Mouse (Mus musculus): ENCODE measurements around the gene Fgfr2.

Fgfr2 gene

GRCm38 (mm10) chr7:130246483-130246882 is 2876.7 kb downstream of the Fgfr2 start:
- no peak for DNase-seq (ENCODE audit: low read depth in 1 of 2, low spot score in 2 of 2)

GRCm38 (mm10) chr7:130244545-130244944 is 2878.6 kb downstream of the Fgfr2 start:
- no peak for DNase-seq (ENCODE audit: low read depth in 1 of 2, low spot score in 2 of 2)

GRCm38 (mm10) chr7:130243811-130244210 is 2879.3 kb downstream of the Fgfr2 start:
- no peak for DNase-seq (ENCODE audit: low read depth in 1 of 2, low spot score in 2 of 2)

GRCm38 (mm10) chr7:130240191-130240590 is 2883.0 kb downstream of the Fgfr2 start:
- no peak for DNase-seq (ENCODE audit: low read depth in 1 of 2, low spot score in 2 of 2)

- DNase-seq (ENCODE audit: low read depth in 1 of 2, low spot score in 2 of 2), result no peak
Measured at GRCm38 (mm10) chr7:130237244-130237643, 2885.9 kb downstream of the Fgfr2 start.

GRCm38 (mm10) chr7:130233777-130234176 is 2889.4 kb downstream of the Fgfr2 start:
- DNase-seq (ENCODE audit: low read depth in 1 of 2, low spot score in 2 of 2), result no peak

- DNase-seq (ENCODE audit: low read depth in 1 of 2, low spot score in 2 of 2), result no peak
Measured at GRCm38 (mm10) chr7:130230034-130230433, 2893.1 kb downstream of the Fgfr2 start.

- DNase-seq (ENCODE audit: low read depth in 1 of 2, low spot score in 2 of 2), result no peak
Measured at GRCm38 (mm10) chr7:130225227-130225626, 2897.9 kb downstream of the Fgfr2 start.

GRCm38 (mm10) chr7:130222633-130223354 is 2900.4 kb downstream of the Fgfr2 start:
- no peak for DNase-seq (ENCODE audit: low read depth in 1 of 2, low spot score in 2 of 2)

- no peak for DNase-seq (ENCODE audit: low read depth in 1 of 2, low spot score in 2 of 2)
Measured at GRCm38 (mm10) chr7:130221661-130222387, 2901.3 kb downstream of the Fgfr2 start.

GRCm38 (mm10) chr7:130220627-130221026 is 2902.5 kb downstream of the Fgfr2 start:
- no peak for DNase-seq (ENCODE audit: low read depth in 1 of 2, low spot score in 2 of 2)

- no peak for DNase-seq (ENCODE audit: low read depth in 1 of 2, low spot score in 2 of 2)
Measured at GRCm38 (mm10) chr7:130219844-130220243, 2903.3 kb downstream of the Fgfr2 start.

- no peak for DNase-seq (ENCODE audit: low read depth in 1 of 2, low spot score in 2 of 2)
Measured at GRCm38 (mm10) chr7:130216272-130216671, 2906.9 kb downstream of the Fgfr2 start.

- no peak for DNase-seq (ENCODE audit: low read depth in 1 of 2, low spot score in 2 of 2)
Measured at GRCm38 (mm10) chr7:130215348-130216252, 2907.6 kb downstream of the Fgfr2 start.

GRCm38 (mm10) chr7:130213156-130213555 is 2910.0 kb downstream of the Fgfr2 start:
- DNase-seq (ENCODE audit: low read depth in 1 of 2, low spot score in 2 of 2), result no peak

GRCm38 (mm10) chr7:130211411-130211810 is 2911.7 kb downstream of the Fgfr2 start:
- DNase-seq (ENCODE audit: low read depth in 1 of 2, low spot score in 2 of 2), result no peak

- no peak for DNase-seq (ENCODE audit: low read depth in 1 of 2, low spot score in 2 of 2)
Measured at GRCm38 (mm10) chr7:130208601-130209000, 2914.5 kb downstream of the Fgfr2 start.

GRCm38 (mm10) chr7:130206181-130206582 is 2917.0 kb downstream of the Fgfr2 start:
- no peak for DNase-seq (ENCODE audit: low read depth in 1 of 2, low spot score in 2 of 2)

GRCm38 (mm10) chr7:130205140-130205539 is 2918.0 kb downstream of the Fgfr2 start:
- DNase-seq (ENCODE audit: low read depth in 1 of 2, low spot score in 2 of 2), result no peak

- DNase-seq (ENCODE audit: low read depth in 1 of 2, low spot score in 2 of 2), result no peak
Measured at GRCm38 (mm10) chr7:130201020-130201419, 2922.1 kb downstream of the Fgfr2 start.

- DNase-seq (ENCODE audit: low read depth in 1 of 2, low spot score in 2 of 2), result no peak
Measured at GRCm38 (mm10) chr7:130199951-130200350, 2923.2 kb downstream of the Fgfr2 start.

Measured in monocyte, adult 2 months (primary cell).